Mouse (Mus musculus): ENCODE results near the gene Hsp90aa1.
"Not testable (repeated sequence)": the region's sequence is repeated elsewhere in the genome, so short reads cannot be mapped to it uniquely, and the experiment has no call there.

Hsp90aa1 gene

GRCm38 (mm10) chr12:110699171-110699547 is 3.4 kb downstream of the Hsp90aa1 start:
- no peak for DNase-seq (ENCODE audit: low read depth in 1 of 2, low spot score in 2 of 2)

GRCm38 (mm10) chr12:110698523-110699170 is 3.9 kb downstream of the Hsp90aa1 start:
- no peak for DNase-seq (ENCODE audit: low read depth in 1 of 2, low spot score in 2 of 2)

DNA sequence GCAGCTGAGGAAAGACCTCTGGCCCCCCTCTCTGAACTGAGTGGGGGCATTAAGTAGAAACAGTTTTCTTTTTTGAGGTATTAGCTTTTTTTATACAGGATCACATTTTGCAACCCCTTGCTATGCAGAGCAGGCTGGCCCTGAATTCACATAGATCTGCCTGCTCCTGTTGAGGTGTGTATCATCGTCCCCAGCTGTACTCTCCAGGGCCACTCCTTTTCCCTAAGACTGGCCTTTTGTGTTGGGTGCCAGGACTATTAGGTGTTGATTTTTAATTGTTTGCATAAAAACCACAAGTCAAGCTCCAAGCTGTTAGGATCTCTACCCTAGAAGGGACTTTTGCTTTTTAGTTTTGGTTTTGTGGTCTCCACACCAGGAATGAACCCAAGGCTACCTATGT is 4.4 kb downstream of the Hsp90aa1 start:
- DNase-seq (ENCODE audit: low read depth in 1 of 2, low spot score in 2 of 2): no peak

DNA sequence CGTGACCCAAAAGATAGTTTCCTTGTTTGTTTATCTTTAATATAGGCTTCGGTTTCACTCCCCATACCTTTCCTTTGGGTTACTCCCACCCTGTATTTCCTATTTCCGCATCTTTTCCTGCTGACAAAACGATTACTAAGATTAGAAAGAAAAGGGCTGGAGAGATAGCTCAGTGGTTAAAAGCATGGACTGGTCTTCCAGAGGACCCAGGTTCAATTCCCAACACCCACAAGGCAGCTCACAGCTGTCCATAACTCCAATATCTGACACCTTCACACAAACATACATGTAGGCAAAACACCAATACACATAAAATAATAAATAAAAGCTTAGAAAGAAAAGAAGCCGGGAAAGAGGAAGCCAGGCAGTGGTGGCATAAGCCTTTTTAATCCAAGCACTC is 5.1 kb downstream of the Hsp90aa1 start:
- DNase-seq (ENCODE audit: low read depth in 1 of 2, low spot score in 2 of 2): no peak

DNA sequence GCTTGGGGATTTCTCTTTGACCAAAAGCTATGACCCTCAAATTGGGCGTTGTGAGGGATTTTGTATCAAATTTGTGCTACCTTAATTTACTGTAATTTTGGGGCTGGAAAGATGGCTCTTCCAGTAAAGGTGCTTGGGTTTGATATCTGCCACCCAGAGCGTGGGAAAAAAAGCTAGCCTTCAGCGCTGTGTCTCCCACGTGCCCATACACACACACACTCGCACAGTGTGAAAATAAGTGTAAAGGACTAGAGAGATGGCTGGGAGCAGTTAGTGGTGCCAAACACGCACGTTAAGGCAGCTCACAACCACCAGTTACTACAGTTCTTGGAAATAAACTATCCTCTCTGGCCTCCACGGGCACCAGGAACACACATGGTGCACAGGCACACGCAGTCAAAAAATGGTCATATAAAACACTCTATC is 5.5 kb downstream of the Hsp90aa1 start:
- no peak for DNase-seq (ENCODE audit: low read depth in 1 of 2, low spot score in 2 of 2)

- peak; percentile 96 to 97 for DNase-seq (ENCODE audit: low read depth in 1 of 2, low spot score in 2 of 2)
Measured at GRCm38 (mm10) chr12:110696173-110696974, 6.2 kb downstream of the Hsp90aa1 start.

DNA sequence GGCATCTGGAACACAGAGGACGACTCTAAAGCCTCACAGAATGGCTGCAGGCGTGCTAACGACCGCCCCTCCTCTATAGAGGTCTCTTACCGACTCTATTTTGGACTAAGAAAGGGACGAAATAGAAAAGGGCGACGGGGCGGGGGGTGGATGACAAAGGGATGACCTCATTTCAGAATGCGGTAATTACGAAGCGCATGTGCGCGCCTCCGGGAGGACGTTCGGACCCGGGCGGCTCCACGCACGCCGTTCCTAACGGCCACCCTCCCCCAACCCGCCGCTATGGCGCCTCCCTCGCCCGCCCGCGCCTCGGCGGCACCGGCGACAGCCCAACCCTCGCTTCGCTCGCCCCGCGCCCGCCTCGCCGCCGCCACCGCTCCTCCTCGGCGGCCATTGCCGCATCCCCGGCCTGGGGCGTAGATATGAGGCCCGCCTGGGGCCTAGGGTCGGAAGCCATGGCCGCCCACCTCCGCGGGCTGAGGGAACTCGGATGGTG is 6.8 kb downstream of the Hsp90aa1 start:
- DNase-seq (ENCODE audit: low read depth in 1 of 2, low spot score in 2 of 2): peak in 1 of 2 experiments; percentile 19

GRCm38 (mm10) chr12:110693378-110693777 is 9.2 kb downstream of the Hsp90aa1 start:
- not testable (repeated sequence) for DNase-seq (ENCODE audit: low read depth in 1 of 2, low spot score in 2 of 2)

- no peak for DNase-seq (ENCODE audit: low read depth in 1 of 2, low spot score in 2 of 2)
Measured at GRCm38 (mm10) chr12:110689919-110690643, 12.4 kb downstream of the Hsp90aa1 start.

DNA sequence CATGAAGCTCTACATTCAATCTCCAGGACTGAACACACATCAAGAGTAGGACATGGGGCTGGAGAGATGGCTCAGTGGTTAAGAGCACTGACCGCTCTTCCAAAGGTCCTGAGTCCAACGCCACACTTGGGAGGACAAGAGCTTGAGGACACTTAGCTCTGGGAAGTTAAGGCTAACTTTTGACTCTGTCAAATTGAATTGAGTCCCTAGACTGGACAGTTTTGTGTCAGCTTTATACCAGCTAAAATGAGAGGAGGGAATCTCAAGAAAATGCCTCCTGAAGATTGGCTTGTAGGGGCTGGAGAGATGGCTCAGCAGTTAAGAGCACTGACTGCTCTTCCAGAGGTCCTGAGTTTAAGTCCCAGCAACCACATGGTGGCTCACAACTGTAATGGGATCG is 13.6 kb downstream of the Hsp90aa1 start:
- DNase-seq (ENCODE audit: low read depth in 1 of 2, low spot score in 2 of 2): not testable (repeated sequence)

GRCm38 (mm10) chr12:110687894-110688734 is 14.4 kb downstream of the Hsp90aa1 start:
- DNase-seq (ENCODE audit: low read depth in 1 of 2, low spot score in 2 of 2): no peak

DNA sequence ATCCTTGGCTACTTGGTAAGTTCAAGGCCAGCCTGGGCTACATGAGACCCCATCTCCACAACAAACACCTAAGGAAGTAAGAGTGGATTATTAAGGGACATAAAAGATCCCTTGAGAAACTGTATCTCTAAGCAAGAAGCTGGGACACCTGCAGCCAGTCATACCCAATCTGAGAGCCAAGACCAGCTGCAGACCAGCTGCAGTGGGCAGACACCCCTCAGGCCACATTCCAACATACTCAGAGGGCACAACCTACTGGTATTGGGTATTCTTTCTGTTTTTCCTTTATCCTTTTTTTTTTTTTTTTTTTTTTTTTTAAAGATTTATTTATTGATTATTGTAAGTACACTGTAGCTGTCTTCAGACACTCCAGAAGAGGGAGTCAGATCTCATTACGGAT is 18.9 kb downstream of the Hsp90aa1 start:
- DNase-seq (ENCODE audit: low read depth in 1 of 2, low spot score in 2 of 2): no peak

GRCm38 (mm10) chr12:110682561-110683299 is 19.8 kb downstream of the Hsp90aa1 start, which contains the start of gene 1700001K19Rik:
Gene 1700001K19Rik, minus strand, starts transcription at chr12:110682619.
- DNase-seq (ENCODE audit: low read depth in 1 of 2, low spot score in 2 of 2): no peak

DNA sequence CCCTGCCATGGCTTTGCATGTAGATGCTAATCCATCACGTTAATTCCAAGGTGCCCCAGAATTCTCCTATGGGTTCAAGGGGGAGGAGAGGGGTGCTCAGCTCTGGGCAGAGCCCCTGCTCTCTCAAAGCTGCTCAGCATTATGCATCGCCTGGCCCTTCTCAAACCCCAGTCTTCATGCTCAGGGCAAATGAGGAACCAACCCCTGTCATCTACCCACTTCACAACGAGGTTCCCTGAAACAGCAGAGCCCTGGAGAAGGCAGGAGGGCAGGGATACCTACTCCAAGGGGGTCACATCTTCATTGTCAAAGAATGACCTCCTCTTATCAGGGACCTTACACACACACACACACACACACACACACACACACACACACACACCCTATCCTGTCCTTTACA is 20.6 kb downstream of the Hsp90aa1 start:
- DNase-seq (ENCODE audit: low read depth in 1 of 2, low spot score in 2 of 2): no peak

DNA sequence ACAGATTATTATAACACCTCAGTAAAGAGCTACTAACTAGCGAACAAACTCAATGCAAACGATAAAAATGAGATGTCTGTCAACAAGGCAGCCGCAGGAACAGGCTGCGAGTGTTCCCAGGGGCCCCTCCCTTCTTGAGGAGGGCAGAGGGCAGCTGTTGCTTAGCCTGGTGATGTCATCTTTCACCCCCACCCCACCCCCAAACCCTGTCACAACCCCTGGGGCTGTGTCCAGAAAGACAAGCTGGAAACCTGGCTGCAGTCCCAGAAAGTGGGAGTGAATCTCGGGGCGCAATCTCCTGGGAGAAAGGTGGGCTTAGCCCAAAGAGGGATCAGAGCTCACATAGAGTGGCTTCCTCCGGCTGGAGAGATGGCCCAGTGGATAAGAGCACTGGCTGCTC is 21.3 kb downstream of the Hsp90aa1 start:
- no peak for DNase-seq (ENCODE audit: low read depth in 1 of 2, low spot score in 2 of 2)

DNA sequence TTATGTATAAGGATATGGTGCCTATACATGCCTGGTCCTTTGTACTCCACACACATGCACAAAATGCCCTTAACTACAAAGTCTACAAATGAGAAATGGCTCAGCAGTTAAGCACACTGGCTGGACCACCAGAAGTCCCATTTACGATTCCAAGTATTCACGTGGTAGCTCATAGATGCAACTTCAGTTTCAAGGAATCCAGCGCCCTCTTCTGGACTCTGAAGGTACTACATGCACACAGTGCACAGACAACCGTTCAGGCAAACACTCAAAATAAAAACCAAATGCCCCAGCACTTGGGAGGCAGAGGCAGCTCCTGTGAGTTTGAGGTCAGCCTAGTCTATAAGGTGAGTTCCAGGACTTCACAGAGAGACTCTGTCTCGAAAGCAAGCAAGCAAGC is 28.3 kb downstream of the Hsp90aa1 start:
- DNase-seq (ENCODE audit: low read depth in 1 of 2, low spot score in 2 of 2): no peak

GRCm38 (mm10) chr12:110667466-110668077 is 35.0 kb downstream of the Hsp90aa1 start:
- DNase-seq (ENCODE audit: low read depth in 1 of 2, low spot score in 2 of 2): no peak

DNA sequence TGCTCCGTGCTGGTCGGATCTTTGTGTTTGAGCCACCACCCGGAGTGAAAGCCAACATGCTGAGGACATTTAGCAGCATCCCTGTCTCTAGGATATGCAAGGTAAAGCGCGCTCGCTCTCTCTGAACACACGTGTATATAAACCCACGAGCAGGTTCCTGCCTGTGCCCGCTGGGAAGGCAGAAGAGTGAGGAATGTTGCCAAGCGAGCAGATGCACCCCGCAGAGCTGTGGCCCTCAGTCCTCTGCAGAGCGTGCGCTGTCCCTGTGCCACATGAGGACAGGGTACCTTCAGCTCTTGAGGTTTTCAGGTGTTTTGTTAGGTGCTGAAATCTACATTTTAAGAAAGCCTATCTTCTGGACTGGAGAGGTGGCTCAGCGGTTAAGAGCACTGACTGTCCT is 40.8 kb downstream of the Hsp90aa1 start:
- DNase-seq (ENCODE audit: low read depth in 1 of 2, low spot score in 2 of 2): no peak

DNA sequence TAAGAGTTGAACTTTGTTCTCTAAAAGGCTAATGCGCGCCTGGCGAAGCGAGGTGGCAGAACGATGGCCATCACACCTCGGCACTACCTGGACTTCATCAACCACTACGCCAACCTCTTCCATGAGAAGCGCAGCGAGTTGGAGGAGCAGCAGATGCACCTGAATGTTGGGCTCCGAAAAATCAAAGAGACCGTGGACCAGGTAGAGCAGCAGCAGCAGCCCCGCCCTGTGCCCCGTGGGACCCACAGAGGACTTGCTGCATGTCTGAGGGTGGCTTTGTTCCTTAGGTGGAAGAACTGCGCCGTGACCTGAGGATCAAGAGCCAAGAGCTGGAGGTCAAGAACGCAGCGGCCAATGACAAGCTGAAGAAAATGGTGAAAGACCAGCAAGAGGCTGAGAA is 51.1 kb downstream of the Hsp90aa1 start:
- no peak for DNase-seq (ENCODE audit: low read depth in 1 of 2, low spot score in 2 of 2)

DNA sequence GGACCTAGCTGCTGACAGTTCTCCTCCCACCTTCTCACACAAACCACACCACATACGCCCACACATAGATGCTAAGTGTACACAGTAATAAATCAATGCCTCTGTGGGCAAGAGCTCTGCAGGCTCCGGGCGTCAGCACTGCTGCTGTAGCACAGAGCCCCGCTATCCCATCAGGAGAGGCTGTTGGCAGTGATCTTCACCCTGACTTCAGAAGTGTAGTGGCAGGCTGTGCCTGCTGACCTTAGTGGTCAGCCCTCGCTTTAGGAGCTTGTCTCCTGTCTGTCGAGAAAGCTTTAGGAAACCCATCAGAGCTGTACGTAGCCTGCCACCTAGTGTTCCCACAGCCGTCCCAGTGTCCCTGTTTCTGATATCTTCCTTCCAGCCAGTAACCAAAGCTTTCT is 52.3 kb downstream of the Hsp90aa1 start:
- no peak for DNase-seq (ENCODE audit: low read depth in 1 of 2, low spot score in 2 of 2)

Data from monocyte, adult 2 months (primary cell).